Mouse (Mus musculus) lung, postnatal 4 days (tissue): ENCODE data around the gene Txn2.
"Not testable (repeated sequence)": the region's sequence is repeated elsewhere in the genome, so short reads cannot be mapped to it uniquely, and the experiment has no call there.

ENCODE experiments used
- DNase-seq, 2 experiments: peaks; one replicate each; pipeline ENCODE4 v3.0.0; 2021

The Txn2 gene

DNA sequence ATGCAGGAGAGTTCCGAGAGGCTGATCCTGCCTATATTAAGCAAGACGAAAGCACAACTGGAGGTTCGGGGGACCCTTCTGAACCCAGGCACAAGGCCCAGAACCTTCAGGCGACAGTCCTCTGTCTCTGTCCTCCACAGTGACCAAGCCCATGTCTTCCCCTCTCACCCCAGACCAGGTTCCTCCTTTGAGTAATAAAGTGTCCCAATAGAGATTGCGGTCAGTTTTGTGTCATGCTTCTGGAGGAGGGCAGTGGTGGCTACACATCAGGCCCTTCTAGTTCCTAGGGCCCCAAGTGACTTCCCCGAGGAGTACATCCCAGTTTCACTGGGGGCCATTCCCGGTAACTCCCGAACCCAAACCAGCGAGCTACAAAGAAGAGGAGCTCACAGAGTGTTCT, 54.0 kb downstream of the Txn2 start:
- peak in 1 of 2 experiments; percentile 34 for DNase-seq

DNA sequence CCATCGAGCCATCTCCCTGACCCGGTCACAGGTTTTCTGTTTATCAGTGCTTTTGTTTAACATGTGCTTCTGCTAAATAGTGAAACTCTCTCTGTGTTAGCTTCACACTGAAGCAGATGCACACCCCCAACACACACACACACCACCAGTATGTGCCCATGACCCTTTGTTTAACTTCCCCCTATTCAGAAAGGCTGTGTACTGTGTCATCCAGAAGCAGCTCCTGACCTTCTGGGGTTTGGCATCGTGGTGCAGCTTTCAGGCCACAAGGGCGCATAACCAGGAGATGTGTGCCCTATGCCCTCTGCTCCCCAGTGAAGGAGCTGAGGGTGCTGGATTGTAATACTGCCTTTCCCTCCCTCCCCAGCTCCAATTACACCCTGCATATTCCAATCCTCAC, 54.5 kb downstream of the Txn2 start:
- DNase-seq: no peak

DNA sequence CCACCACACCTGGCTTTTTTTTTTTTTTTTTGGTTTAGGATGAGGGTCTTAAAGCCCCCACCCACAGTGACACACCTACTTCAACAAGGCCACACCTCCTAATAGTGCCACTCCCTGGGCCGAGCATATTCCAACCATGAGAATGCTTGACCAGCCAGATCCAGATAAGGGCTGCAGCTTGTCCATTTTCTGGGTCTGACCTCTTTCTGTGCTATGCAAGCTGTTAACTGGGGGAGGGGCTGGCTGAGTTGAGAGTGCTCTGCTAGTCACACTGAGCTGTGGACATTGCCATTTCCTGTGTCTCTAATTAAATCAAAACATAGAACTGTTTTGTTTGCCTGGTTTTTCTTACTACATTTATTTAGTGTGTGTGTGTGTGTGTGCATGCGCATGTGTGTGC, 55.2 kb downstream of the Txn2 start:
- peak; percentile 37 to 44 for DNase-seq

- no peak for DNase-seq
Measured at GRCm38 (mm10) chr15:77872996-77873395, 55.8 kb downstream of the Txn2 start.

DNA sequence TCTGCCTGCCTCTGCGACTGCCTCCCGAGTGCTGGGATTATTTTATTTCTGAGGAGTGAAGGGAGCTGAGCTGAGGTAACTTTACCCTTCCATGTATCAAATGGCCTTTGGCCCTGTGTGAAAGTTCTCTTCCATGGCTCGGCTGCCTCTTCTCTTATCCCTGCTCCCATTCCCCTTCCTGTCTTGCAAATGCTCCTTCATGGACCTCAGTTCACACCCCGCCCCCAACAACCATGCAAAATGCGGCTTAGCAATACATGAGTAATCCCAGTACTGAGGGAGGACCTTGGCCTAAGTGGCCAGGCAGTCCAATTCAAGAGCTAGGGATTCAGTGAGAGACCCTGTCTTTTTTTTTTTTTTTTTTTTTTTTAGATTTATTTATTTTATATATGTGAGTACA, 60.5 kb downstream of the Txn2 start:
- no peak for DNase-seq

- not testable (repeated sequence) for DNase-seq
Measured at GRCm38 (mm10) chr15:77867231-77867968, 61.4 kb downstream of the Txn2 start.

DNA sequence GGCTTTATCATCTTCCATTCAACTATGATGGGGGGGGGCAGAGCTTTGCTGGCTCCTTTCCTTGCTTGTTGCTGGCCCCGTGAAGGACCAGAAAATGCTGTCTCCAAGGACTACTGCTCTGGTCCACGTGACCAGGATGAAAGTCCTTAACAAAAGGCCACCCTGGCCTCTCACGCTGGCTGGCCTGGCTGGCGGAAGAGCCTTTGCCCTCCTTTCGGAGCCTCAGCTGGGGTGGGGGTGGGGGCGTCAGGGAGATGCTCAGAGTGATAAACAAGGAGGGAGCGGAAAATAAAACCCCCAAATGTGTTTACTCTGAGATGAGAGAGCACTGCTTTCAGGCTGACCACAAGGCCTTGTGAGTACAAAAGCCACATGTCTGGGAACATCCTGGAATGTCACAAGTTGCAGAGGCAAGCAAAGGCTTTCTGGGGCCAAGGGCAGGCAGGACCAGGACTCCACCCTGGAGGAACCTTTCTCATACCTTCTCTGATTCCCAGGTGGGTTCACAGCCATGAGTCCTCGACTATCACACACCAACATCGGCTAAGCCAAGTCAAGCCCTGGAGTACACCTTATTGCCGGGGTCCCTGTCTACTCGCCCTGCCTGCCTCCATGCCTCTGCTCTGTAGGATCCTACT, 62.1 kb downstream of the Txn2 start:
- DNase-seq: peak in 1 of 2 experiments; percentile 37
